Mouse (Mus musculus): Measurements from ENCODE around the gene Ranbp1.

GRCm38 (mm10) chr16:18241581-18241980, 7.0 kb downstream of the Ranbp1 start:
- TF ChIP-seq CTCF (IDR thresholded peaks at IDR 0.05; ENCODE audit: insufficient read depth, low read depth, low read length) (no peak), POLR2A (IDR thresholded peaks at IDR 0.05; ENCODE audit: insufficient read depth, low read depth, low read length) (no peak)
